Mouse (Mus musculus) erythroblast, embryonic 14.5 days (primary cell): ENCODE measurements around the gene Anapc11. TPM values are rescaled to one million over a fixed set of nuclear protein-coding genes. Genes with fewer than 3 reads are reported as not detected.
A peak's percentile ranks its signal among the peaks of the same experiment; 100 is the strongest.

ENCODE experiments used
- H3K27me3 ChIP-seq: 2 replicates; pipeline ENCODE4 v1.6.1; 2012; ENCODE audit warnings: inconsistent platforms; ENCODE audit not compliant: control insufficient read depth
- H3K36me3 ChIP-seq: 2 replicates; pipeline ENCODE4 v1.6.1; 2012; ENCODE audit warnings: mild to moderate bottlenecking, inconsistent platforms; ENCODE audit not compliant: control insufficient read depth
- H3K4me1 ChIP-seq: 2 replicates; pipeline ENCODE4 v1.6.1; 2012; ENCODE audit warnings: inconsistent platforms; ENCODE audit not compliant: control insufficient read depth
- H3K4me3 ChIP-seq: replicated peaks from 2 replicates; pipeline ENCODE3; 2012; ENCODE audit warnings: moderate library complexity, mild to moderate bottlenecking, inconsistent platforms
- H3K9me3 ChIP-seq: 2 replicates; pipeline ENCODE4 v1.6.1; 2012; ENCODE audit warnings: low read length, inconsistent platforms, mixed read lengths; ENCODE audit not compliant: control insufficient read depth
- GATA1 ChIP-seq: IDR thresholded peaks from 2 replicates; pipeline ENCODE4 v1.6.1; 2012; ENCODE audit warnings: low read length, inconsistent platforms, mixed read lengths
- TAL1 ChIP-seq: IDR thresholded peaks from 3 replicates; pipeline ENCODE4 v1.6.1; 2012; ENCODE audit warnings: low read length, inconsistent platforms, mixed read lengths
- polyA plus RNA-seq: library from polyadenylated mRNA; stranded (reverse); fragments of >175 nt; gene quantifications from 2 replicates; pipeline ENCODE4 v1.2.3, GENCODE M21; 2012

Gene Anapc11
- polyA plus RNA-seq, 1 experiment = 12.9 TPM

GRCm38 (mm10) chr11:120597240-120598235 lies 683 bp upstream of the Anapc11 start:
- Histone ChIP-seq H3K9me3 (no peaks in the 10 kb centered on the region), H3K4me1 (peaks cover 73% of the 10 kb centered on the region), H3K4me3 (peak overlapping the region; percentile 97), H3K36me3 (peaks cover 77% of the 10 kb centered on the region), H3K27me3 (no peaks in the 10 kb centered on the region)
- TF ChIP-seq TAL1 (no peak), GATA1 (no peak)

GRCm38 (mm10) chr11:120598990-120599549 lies 849 bp downstream of the Anapc11 start:
- Histone ChIP-seq H3K36me3 (peaks cover 75% of the 10 kb centered on the region), H3K27me3 (no peaks in the 10 kb centered on the region), H3K4me3 (peak overlapping the region; percentile 97), H3K4me1 (peaks cover 82% of the 10 kb centered on the region), H3K9me3 (no peaks in the 10 kb centered on the region)
- TF ChIP-seq TAL1 (no peak), GATA1 (no peak)

DNA sequence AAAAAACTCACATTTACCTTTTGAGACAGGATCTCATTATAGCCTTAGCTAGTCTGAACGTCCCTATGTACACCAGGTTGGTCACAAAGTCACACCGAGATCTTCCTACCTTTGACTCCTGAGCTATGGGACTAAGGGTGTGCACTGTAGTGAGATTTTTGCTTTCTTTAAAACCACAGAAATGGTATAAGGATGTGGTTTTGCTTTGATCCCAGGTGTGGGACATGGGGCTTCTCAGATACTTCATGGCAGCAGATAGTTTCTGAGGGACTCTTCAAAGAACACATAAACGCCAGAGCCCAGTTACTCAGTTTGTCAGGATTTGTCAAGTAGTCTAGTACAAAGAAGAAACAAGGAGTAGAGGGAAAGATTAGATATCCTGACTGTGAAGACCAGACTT lies 2.5 kb downstream of the Anapc11 start:
- H3K9me3 ChIP-seq = no peaks in the 10 kb centered on the region
- TF ChIP-seq TAL1 = no peak
- TF ChIP-seq GATA1 = no peak
- no peaks in the 10 kb centered on the region for H3K27me3 ChIP-seq
- peaks cover 75% of the 10 kb centered on the region for H3K36me3 ChIP-seq
- H3K4me1 ChIP-seq = peaks cover 80% of the 10 kb centered on the region
- no peak overlapping the region for H3K4me3 ChIP-seq

- H3K4me3 ChIP-seq = peak overlapping the region; percentile 33
These were observed 5.3 kb downstream of the Anapc11 start for GRCm38 (mm10) chr11:120603545-120603944.

DNA sequence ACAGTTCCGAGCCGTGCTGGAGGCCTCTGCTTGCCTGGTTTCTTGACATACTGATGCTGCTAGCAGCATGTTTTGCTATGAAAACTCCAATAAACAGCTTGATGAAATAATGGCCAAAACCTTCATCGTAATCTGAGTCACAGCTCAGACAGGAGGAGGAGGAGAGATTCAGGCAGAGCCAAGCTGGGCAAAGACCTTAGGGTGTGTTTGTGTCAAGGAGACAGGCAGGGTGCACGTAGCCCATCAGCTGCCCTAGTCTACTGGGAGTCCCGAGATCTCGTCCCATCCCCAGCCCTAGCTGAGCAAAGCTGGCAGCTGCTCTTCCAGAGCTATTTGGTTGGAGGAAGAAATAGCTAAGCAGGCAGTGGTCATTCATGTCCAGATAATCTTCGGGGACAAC lies 7.4 kb downstream of the Anapc11 start:
- H3K4me3 ChIP-seq = no peak overlapping the region
- peaks cover 80% of the 10 kb centered on the region for H3K36me3 ChIP-seq
- H3K9me3 ChIP-seq = no peaks in the 10 kb centered on the region
- H3K4me1 ChIP-seq = peaks cover 61% of the 10 kb centered on the region
- peaks cover 15% of the 10 kb centered on the region for H3K27me3 ChIP-seq
- TF ChIP-seq TAL1 = no peak
- no peak for TF ChIP-seq GATA1

More at GRCm38 (mm10) chr11:120603545-120603944, 5.3 kb downstream of the Anapc11 start:
- Histone ChIP-seq H3K36me3 (peaks cover 76% of the 10 kb centered on the region), H3K27me3 (peaks cover 9% of the 10 kb centered on the region), H3K9me3 (no peaks in the 10 kb centered on the region), H3K4me1 (peaks cover 68% of the 10 kb centered on the region)
- TF ChIP-seq GATA1 = no peak
- TF ChIP-seq TAL1 = no peak

- Histone ChIP-seq H3K4me1 (peaks cover 57% of the 10 kb centered on the region), H3K27me3 (peaks cover 15% of the 10 kb centered on the region), H3K4me3 (no peak overlapping the region), H3K36me3 (peaks cover 83% of the 10 kb centered on the region), H3K9me3 (no peaks in the 10 kb centered on the region)
- TF ChIP-seq TAL1 (no peak), GATA1 (no peak)
These were observed 8.5 kb downstream of the Anapc11 start for GRCm38 (mm10) chr11:120606764-120607163.

DNA sequence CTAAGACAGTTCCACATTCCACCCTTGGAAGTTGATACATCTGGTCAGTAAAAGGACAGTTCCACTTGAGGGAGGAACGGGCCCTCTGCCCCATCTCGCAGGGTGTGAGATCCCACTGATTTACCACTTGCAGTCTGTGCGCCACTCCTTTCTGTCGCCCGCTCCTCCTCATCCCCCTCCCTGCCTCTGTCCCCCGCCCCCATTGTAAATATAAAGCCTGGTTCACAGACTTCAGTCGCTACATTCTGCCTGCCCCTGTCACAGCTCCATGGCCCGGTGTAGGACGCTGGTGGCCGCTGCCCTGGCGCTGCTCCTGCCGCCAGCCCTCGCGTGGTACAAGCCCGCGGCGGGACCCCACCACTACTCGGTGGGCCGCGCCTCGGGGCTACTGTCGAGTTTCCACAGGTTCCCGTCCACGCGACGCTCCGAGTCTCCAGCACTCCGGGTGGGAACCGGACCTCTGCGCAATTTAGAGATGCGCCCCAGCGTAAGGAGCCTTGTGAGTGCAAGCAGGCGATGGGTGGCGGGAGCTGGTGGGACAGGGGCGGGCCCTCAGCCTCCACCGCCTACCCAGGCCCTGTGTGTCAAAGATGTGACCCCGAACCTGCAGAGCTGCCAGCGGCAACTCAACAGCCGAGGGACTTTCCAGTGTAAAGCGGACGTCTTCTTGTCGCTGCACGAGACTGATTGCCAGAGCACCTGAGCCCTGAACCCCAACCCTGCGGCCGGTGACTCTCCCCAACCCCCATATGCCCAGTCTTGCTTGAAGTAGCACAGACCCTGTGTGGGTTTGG lies 10.2 kb downstream of the Anapc11 start, which contains the start of gene Npb:
Gene Npb, plus strand, starts transcription at position 237 of the 794 bp plus-strand sequence.
- TF ChIP-seq GATA1 (no peak), TAL1 (no peak)
- Histone ChIP-seq H3K36me3 (peaks cover 84% of the 10 kb centered on the region), H3K4me3 (peak within 1 kb of the TSS; percentile 15), H3K27me3 (peaks cover 15% of the 10 kb centered on the region), H3K4me1 (peaks cover 44% of the 10 kb centered on the region), H3K9me3 (no peaks in the 10 kb centered on the region)

GRCm38 (mm10) chr11:120609250-120609649 lies 11.0 kb downstream of the Anapc11 start:
- Histone ChIP-seq H3K36me3 (peaks cover 85% of the 10 kb centered on the region), H3K9me3 (no peaks in the 10 kb centered on the region), H3K4me1 (peaks cover 39% of the 10 kb centered on the region), H3K27me3 (peaks cover 15% of the 10 kb centered on the region), H3K4me3 (no peak overlapping the region)
- TF ChIP-seq GATA1 = no peak
- no peak for TF ChIP-seq TAL1
